Mouse (Mus musculus) liver, adult 2 months (tissue): Measurements from ENCODE around the gene Kcnn3. TPM values are rescaled to one million over a fixed set of nuclear protein-coding genes. Genes with fewer than 3 reads are reported as not detected.

ENCODE experiments used
- DNase-seq: peaks from one replicate; pipeline ENCODE4 v3.0.0-alpha.2; 2011; ENCODE audit warnings: low read depth, low spot score; ENCODE audit errors: extremely low read depth
- H3K27ac ChIP-seq: fragments of 200-500 bp; replicated peaks from 2 replicates; pipeline ENCODE4 v1.5.1; 2012; ENCODE audit warnings: low read depth, mild to moderate bottlenecking, control low read depth, inconsistent platforms, low read length; ENCODE audit not compliant: insufficient read depth
- H3K27me3 ChIP-seq: fragments of 200-500 bp; 2 replicates; pipeline ENCODE4 v1.6.1; 2012; ENCODE audit warnings: mild to moderate bottlenecking, moderate library complexity, low read length, inconsistent platforms; ENCODE audit not compliant: control insufficient read depth, insufficient read depth
- H3K36me3 ChIP-seq: fragments of 200-500 bp; 2 replicates; pipeline ENCODE4 v1.6.1; 2012; ENCODE audit warnings: low read length, inconsistent platforms; ENCODE audit not compliant: control insufficient read depth, insufficient read depth
- H3K4me1 ChIP-seq: fragments of 200-500 bp; 2 replicates; pipeline ENCODE4 v1.6.1; 2011; ENCODE audit warnings: low read length; ENCODE audit not compliant: control insufficient read depth, insufficient read depth
- H3K4me3 ChIP-seq: fragments of 200-500 bp; 2 replicates; pipeline ENCODE4 v1.5.1; 2011; ENCODE audit warnings: low read depth, mild to moderate bottlenecking, control low read depth, low read length, moderate library complexity; ENCODE audit not compliant: insufficient read depth
- H3K79me2 ChIP-seq: fragments of 200-500 bp; 2 replicates; pipeline ENCODE4 v1.6.1; 2012; ENCODE audit warnings: inconsistent platforms, mild to moderate bottlenecking, low read length, moderate library complexity; ENCODE audit not compliant: control insufficient read depth, insufficient read depth
- H3K9ac ChIP-seq: fragments of 200-500 bp; 2 replicates; pipeline ENCODE4 v1.6.1; 2012; ENCODE audit warnings: low read depth, mild to moderate bottlenecking, control low read depth, inconsistent platforms, low read length
- CTCF ChIP-seq: fragments of 200-500 bp; IDR thresholded peaks from 2 replicates; pipeline ENCODE4 v1.5.1; 2011; ENCODE audit warnings: low read depth, low read length, control low read depth
- POLR2A ChIP-seq: fragments of 200-500 bp; IDR thresholded peaks from 2 replicates; pipeline ENCODE4 v1.6.1; 2011; ENCODE audit warnings: low read length, control low read depth; ENCODE audit not compliant: insufficient read depth; ENCODE audit errors: extremely low read depth
- WGBS: fragments of 180-500 bp; shearing (Covaris S2); methylation state at CpG from one replicate; pipeline ENCODE4 v1.1.7; 2018; 5-methylcytosine and 5-hydroxymethylcytosine counted together
- polyA plus RNA-seq: library from polyadenylated mRNA; depleted of rRNA; stranded (reverse); fragments of >200 nt; gene quantifications from 2 replicates; pipeline ENCODE4 v1.2.3, GENCODE M21; 2012
- total RNA-seq: library from RNA; depleted of rRNA; stranded (reverse); fragments of >200 nt; gene quantifications from 2 replicates; pipeline ENCODE4 v1.2.3, GENCODE M21; 2014

Kcnn3 gene
- total and polyA plus RNA-seq, 2 experiments, result under 0.01 to 0.06 TPM

DNA sequence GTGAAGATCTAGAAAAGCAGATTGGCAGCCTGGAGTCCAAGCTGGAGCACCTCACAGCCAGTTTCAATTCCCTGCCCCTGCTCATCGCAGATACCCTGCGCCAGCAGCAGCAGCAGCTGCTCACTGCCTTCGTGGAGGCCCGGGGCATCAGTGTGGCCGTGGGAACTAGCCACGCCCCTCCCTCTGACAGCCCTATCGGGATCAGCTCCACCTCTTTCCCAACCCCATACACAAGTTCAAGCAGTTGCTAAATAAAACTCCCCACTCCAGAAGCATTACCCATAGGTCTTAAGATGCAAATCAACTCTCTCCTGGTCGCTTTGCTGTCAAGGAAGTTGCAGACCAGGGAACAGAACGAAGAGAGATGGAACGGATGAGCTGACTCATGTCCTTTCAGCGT lies 147.2 kb downstream of the Kcnn3 start:
- Histone ChIP-seq H3K27me3 (no peaks in the 10 kb centered on the region), H3K4me3 (no peak overlapping the region), H3K4me1 (no peaks in the 10 kb centered on the region), H3K27ac (no peak overlapping the region), H3K9ac (no peak overlapping the region), H3K36me3 (no peaks in the 10 kb centered on the region), H3K79me2 (no peaks in the 10 kb centered on the region)
- WGBS, result 38% methylated on average over 11 of the region's 11 CpGs
- no peak for DNase-seq
- no peak for TF ChIP-seq POLR2A
- TF ChIP-seq CTCF, result no peak

- Histone ChIP-seq H3K27me3 (no peaks in the 10 kb centered on the region), H3K4me3 (no peak overlapping the region), H3K79me2 (no peaks in the 10 kb centered on the region), H3K36me3 (no peaks in the 10 kb centered on the region), H3K4me1 (no peaks in the 10 kb centered on the region), H3K27ac (no peak overlapping the region), H3K9ac (no peak overlapping the region)
- WGBS, result 43% methylated on average over 6 of the region's 6 CpGs
- no peak for TF ChIP-seq CTCF
- TF ChIP-seq POLR2A, result no peak
- no peak for DNase-seq
Observed at GRCm38 (mm10) chr3:89671334-89671733, 151.4 kb downstream of the Kcnn3 start.

GRCm38 (mm10) chr3:89672573-89673317 lies 152.8 kb downstream of the Kcnn3 start:
- Histone ChIP-seq H3K27ac (no peak overlapping the region), H3K9ac (no peak overlapping the region), H3K27me3 (no peaks in the 10 kb centered on the region), H3K36me3 (no peaks in the 10 kb centered on the region), H3K79me2 (no peaks in the 10 kb centered on the region), H3K4me3 (no peak overlapping the region), H3K4me1 (no peaks in the 10 kb centered on the region)
- WGBS, result 73% methylated on average over 12 of the region's 12 CpGs
- no peak for TF ChIP-seq CTCF
- no peak for TF ChIP-seq POLR2A
- no peak for DNase-seq

DNA sequence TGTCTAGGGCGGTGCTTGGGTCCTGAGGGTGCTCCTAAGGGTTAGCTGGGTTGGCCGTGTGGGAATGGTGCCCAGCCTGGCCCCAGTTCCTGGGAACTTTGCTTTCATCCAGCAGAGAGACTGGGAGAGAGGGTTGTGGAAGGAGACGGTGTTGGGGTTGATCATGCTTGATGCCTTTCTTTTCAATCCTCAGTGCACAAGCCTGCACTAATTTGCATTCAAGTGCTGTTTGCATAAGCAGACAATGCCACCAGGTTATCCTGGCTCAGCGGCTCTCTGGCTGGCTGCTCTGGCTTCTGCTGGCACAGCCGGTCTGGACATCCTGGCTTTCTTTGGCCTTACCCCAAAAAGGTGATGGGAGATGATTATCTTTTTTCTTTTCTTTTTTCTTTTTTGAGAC lies 157.7 kb downstream of the Kcnn3 start:
- H3K4me1 ChIP-seq, result no peaks in the 10 kb centered on the region
- WGBS, result 75% methylated on average over 5 of the region's 5 CpGs
- DNase-seq, result no peak
- H3K27ac ChIP-seq, result no peak overlapping the region
- H3K79me2 ChIP-seq, result no peaks in the 10 kb centered on the region
- no peaks in the 10 kb centered on the region for H3K36me3 ChIP-seq
- no peak for TF ChIP-seq POLR2A
- TF ChIP-seq CTCF, result no peak
- no peak overlapping the region for H3K9ac ChIP-seq
- no peaks in the 10 kb centered on the region for H3K27me3 ChIP-seq
- H3K4me3 ChIP-seq, result no peak overlapping the region

DNA sequence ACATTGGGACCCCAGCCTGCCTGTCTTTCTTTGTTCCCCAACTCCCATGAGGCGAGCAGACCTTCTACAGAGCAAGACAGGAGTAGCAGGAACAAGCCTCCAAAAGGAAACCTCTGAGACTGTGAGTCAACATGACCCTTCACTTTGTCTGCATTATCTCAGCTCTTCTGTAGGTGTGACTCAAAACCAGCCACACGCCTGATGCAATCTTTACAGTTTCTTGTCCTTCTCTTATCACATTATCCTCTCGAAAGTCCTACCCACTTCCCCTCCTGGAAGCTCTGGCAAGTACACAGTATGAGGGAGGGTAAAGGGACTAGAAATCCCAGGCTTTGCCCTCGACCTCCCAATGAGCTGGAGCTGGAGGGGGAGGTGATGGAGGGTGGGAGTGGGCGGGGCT lies 166.1 kb downstream of the Kcnn3 start:
- Histone ChIP-seq H3K4me1 (no peaks in the 10 kb centered on the region), H3K79me2 (no peaks in the 10 kb centered on the region), H3K36me3 (no peaks in the 10 kb centered on the region), H3K27ac (no peak overlapping the region), H3K4me3 (no peak overlapping the region), H3K9ac (no peak overlapping the region), H3K27me3 (no peaks in the 10 kb centered on the region; the same call in 1 of the 2 replicates)
- WGBS, result 44% methylated on average over 5 of the region's 5 CpGs
- no peak for DNase-seq
- TF ChIP-seq CTCF (no peak), POLR2A (no peak)

- Histone ChIP-seq H3K4me1 (no peaks in the 10 kb centered on the region), H3K36me3 (no peaks in the 10 kb centered on the region), H3K79me2 (no peaks in the 10 kb centered on the region), H3K4me3 (no peak overlapping the region), H3K9ac (no peak overlapping the region), H3K27ac (no peak overlapping the region), H3K27me3 (no peaks in the 10 kb centered on the region)
- peak; percentile 31 for DNase-seq
- WGBS, result 7% methylated on average over 25 of the region's 25 CpGs
- no peak for TF ChIP-seq POLR2A
- peak; percentile 99 for TF ChIP-seq CTCF
Observed at GRCm38 (mm10) chr3:89688694-89689581, 169.0 kb downstream of the Kcnn3 start.
